Mouse (Mus musculus) natural killer cell, adult 2 months (primary cell): ENCODE data around the gene Il13ra1.
A peak's percentile ranks its signal among the peaks of the same experiment; 100 is the strongest.

Source experiments
- DNase-seq, 2 experiments: peaks; one replicate each; pipeline ENCODE4 v3.0.0; 2022; ENCODE audit warnings: low spot score in 2 of 2

Gene Il13ra1

DNA sequence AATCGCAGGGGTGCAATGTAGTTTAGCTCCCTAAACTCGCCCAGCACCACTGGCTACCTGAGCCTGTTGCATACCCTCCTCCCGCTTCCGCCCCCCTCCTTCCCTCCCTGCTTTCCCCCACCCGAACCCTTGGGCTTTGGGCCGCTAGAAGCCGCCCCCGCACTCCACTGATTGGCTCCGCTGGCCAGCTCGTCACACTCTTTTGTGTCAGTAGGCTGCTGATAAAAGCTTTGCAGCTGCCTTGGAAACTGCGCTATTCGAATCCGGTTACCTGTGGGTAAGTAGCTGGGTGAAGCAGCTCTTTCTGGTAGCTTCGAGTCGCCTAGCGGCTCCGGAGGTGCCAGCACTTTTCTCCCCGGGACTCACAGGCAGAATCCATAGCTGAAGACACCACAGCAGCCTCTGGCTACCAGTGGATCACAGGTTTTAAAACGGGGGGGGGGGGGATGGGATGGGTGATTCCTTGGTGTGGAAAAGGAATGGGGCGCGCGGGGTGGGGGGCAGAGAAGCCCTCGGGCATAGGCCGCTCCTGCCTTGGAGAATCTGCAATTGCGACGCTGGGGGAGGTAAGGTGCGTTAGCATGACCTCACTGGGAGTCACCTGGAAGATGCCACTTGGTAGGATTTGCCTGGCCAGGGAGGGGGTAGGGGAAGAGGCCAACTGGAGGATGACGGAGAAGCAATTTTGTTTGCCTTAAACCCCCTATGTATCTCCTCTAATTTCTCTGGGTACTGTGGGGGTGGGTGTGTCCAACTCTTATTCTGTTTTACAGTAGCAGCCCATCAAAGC is 84.0 kb downstream of the Il13ra1 start, which contains the start of gene Zcchc12:
Gene Zcchc12 (plus strand): TSS at position 169 of the 790 bp plus-strand sequence.
- DNase-seq: peak in 1 of 2 experiments; percentile 0

DNA sequence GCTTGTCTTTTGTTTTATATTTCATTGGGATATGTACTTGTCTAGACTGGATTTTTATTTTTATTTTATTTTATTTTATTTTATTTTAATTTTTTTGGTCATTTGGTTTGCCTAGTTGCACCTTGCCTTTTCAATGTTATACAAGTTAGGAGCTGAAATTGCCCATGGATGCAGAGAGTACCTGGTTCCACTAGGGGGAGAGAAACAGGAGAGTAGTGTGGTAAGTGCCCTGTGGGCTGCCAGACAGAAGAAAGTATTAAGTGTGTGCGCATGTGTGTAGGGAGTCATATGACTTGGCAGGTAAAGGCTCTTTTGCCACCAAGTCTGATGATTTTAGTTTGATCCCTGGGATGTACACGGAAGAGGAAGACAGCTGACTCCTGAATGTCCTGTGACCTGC is 97.6 kb downstream of the Il13ra1 start:
- no peak for DNase-seq

DNA sequence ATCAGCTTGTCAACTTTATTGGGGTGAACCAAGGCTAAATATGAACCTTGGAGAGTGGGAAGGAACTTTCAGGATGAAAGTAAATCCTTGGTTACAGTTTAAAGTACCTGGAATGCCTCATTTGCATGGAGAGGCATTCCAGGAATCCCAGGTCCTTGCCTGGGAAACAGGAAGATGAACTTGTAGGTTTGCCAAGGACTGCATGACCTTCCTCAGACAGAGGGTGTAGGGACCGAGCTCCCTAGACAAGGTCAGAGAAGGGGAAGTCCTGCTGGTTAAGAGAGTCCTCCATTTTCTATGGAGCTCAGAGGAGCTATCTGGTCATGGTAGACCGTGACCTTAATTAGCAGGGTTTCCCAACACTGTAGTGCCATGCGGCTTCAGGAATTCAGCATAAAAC is 99.3 kb downstream of the Il13ra1 start:
- no peak for DNase-seq
